Mouse (Mus musculus) yolk sac, embryonic 10.5 days (tissue): ENCODE data around the gene Krtap4-9.
A peak's percentile ranks its signal among the peaks of the same experiment; 100 is the strongest.
"Not testable (repeated sequence)": the region's sequence is repeated elsewhere in the genome, so short reads cannot be mapped to it uniquely, and the experiment has no call there.

Experiments used
- DNase-seq: peaks from one replicate; pipeline ENCODE4 v3.0.0-alpha.2; 2017; ENCODE audit warnings: low spot score

The Krtap4-9 gene

DNA sequence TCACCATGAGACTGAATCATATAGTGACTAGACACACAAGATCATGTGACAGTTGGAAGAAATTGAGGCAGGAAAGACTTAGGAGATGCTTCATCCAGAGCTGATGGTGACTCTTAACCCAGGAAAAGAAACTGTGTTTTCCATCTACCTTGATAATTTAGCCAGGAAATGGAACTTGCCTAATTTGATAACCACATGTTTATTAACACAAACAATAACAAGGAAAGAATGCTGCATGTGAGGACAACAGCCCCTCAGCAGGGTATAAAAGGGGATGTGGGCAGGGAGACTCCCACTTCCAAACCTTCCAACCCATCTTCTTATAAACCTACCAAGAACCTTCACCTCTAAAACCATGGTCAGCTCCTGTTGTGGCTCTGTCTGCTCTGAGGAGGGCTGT, at the start of gene Krtap4-9:
Gene Krtap4-9, plus strand, starts transcription at position 301 of the 400 bp plus-strand sequence.
- not testable (repeated sequence) for DNase-seq

DNA sequence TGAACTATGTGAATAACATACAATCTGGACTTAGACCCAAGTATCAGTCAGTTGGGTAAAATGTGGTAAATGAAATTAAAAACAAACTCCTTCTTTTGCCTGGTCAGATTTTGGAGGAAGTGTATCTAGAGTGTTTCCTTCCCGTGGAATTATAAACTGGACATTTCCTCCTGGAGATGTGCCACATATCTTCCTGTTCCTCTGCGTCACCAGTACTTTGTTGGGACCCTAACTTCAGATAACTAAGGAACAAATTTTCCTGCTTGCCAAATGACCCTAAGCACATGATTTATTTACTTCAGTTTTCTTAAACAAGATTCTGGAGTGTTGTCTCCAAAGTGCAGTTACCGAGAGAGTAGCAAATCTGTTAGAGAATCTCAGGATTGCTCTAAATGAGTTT, 41.0 kb upstream of the Krtap4-9 start:
- no peak for DNase-seq

DNA sequence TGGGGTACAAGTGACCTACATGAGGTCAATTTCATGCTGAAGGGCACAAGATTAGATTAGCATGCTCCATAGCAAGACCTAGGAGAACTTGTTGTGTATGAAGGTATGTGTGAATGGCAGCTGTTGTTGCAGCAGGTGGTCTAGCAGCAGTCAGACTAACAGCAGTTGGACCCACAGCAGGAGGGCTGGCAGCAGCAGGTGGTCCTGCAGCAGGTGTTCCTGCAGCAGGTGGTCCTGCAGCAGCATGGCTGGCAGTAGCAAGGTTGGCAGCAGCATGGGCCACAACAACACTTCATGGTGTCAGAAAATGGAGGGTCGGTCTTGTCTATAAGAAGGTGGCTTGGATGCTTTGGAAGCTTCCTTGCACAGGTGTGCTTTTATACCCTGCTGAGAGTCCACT, 26.1 kb upstream of the Krtap4-9 start:
- no peak for DNase-seq

GRCm38 (mm10) chr11:99768410-99768809, 16.6 kb upstream of the Krtap4-9 start:
- no peak for DNase-seq

GRCm38 (mm10) chr11:99772813-99773212, 12.2 kb upstream of the Krtap4-9 start, which contains the start of gene Gm11595:
Gm11595 (minus strand) TSS chr11:99772913.
- not testable (repeated sequence) for DNase-seq

GRCm38 (mm10) chr11:99778401-99778800, 6.6 kb upstream of the Krtap4-9 start:
- DNase-seq: peak; percentile 48

DNA sequence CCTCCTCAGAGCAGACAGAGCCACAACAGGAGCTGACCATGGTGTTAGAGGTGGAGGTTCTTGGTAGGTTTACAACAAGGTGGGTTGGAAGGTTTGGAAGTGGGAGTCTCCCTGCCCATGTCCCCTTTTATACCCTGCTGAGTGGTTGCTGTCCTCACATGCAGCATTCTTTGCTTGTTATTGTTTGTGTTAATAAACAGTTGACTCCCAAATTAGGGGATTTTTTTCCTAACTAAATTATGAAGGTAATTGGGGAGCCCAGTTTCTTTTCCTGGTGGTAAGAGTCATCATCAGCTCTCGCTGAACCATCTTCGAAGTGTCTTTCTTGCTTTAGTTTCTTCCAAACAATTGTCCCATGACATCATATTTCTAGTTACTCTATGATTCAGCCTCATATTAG, 4.4 kb upstream of the Krtap4-9 start, which contains the start of gene Krtap4-8:
Gene Krtap4-8, minus strand, starts transcription at position 101 of the 400 bp plus-strand sequence.
- DNase-seq: no peak

DNA sequence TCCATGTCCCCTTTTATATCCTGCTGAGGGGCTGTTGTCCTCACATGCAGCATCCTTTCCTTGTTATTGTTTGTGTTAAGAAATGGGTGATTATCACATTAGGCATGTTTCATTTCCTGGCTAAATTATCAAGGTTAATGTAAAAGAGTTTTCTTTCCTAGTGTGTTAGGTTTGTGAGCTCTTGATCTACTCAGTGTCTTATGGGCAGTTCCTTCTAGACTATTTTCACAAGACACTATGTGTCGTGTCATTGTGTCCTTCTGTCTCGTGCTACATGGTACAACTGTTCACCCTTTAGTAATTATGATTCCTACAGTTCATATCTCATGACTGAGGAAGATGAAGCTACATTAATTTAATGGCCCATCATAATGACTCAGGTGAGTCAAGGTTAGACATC, 8.4 kb downstream of the Krtap4-9 start, which contains the start of gene Gm11596:
Gene Gm11596, minus strand, starts transcription at position 101 of the 400 bp plus-strand sequence.
- no peak for DNase-seq

DNA sequence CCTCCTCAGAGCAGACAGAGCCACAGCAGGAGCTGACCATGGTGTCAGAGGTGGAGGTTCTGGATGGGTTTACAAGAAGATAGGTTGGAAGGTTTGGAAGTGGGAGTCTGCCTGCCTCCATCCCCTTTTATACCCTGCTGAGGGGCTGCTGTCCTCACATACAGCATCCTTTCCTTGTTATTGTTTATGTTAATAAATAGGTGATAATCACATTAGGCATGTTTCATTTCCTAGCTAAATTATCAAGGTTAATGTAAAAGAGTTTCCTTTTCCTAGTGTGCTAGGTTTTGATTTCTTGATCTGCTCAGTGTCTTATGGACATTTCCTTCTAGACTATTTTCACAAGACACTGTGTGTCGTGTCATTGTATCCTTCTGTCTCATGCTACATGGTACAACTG, 13.8 kb downstream of the Krtap4-9 start, which contains the start of gene Gm11569:
Gene Gm11569, minus strand, starts transcription at position 101 of the 400 bp plus-strand sequence.
- DNase-seq: not testable (repeated sequence)

DNA sequence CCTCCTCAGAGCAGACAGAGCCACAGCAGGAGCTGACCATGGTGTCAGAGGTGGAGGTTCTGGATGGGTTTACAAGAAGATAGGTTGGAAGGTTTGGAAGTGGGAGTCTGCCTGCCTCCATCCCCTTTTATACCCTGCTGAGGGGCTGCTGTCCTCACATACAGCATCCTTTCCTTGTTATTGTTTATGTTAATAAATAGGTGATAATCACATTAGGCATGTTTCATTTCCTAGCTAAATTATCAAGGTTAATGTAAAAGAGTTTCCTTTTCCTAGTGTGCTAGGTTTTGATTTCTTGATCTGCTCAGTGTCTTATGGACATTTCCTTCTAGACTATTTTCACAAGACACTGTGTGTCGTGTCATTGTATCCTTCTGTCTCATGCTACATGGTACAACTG, 19.3 kb downstream of the Krtap4-9 start, which contains the start of gene Gm11554:
Gene Gm11554, minus strand, starts transcription at position 101 of the 400 bp plus-strand sequence.
- DNase-seq: not testable (repeated sequence)

DNA sequence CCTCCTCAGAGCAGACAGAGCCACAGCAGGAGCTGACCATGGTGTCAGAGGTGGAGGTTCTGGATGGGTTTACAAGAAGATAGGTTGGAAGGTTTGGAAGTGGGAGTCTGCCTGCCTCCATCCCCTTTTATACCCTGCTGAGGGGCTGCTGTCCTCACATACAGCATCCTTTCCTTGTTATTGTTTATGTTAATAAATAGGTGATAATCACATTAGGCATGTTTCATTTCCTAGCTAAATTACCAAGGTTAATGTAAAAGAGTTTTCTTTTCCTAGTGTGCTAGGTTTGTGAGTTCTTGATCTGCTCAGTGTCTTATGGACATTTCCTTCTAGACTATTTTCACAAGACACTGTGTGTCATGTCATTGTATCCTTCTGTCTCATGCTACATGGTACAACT, 24.8 kb downstream of the Krtap4-9 start, which contains the start of gene Krtap4-13:
Gene Krtap4-13, minus strand, starts transcription at position 101 of the 400 bp plus-strand sequence.
- DNase-seq: not testable (repeated sequence)

GRCm38 (mm10) chr11:99815566-99815965, 30.6 kb downstream of the Krtap4-9 start, which contains the start of gene Gm11564:
Gm11564 (minus strand) TSS chr11:99815666.
- DNase-seq: not testable (repeated sequence)
